Mouse (Mus musculus) embryo, embryonic 10 days (tissue): ENCODE results near the gene Gsg1.

ENCODE experiments used
- DNase-seq: peaks from one replicate; pipeline ENCODE4 v3.0.0-alpha.2; 2015; ENCODE audit warnings: low spot score

The Gsg1 gene

DNA sequence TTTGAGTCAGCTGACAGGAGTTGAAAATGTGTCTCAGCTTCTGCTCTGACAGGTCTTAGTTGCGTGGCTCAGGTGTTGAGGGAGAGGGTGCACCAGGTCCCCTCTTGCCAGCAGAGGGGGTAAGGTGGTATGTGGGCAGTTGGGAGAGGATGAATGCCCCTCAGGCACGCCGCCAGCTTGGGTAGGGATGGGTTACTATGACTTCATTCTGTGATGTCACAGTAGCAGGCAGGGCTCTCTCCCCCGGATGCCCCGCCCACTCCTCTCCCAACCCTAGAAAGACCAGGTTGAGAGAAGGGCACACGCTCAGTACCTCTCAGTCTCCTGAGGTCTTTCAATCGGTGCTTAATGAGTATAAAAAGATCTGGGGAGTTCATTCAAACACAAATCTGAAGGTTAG, at the start of gene Gsg1:
Gsg1 (minus strand) TSS at position 199 of the 400 bp plus-strand sequence.
- no peak for DNase-seq

DNA sequence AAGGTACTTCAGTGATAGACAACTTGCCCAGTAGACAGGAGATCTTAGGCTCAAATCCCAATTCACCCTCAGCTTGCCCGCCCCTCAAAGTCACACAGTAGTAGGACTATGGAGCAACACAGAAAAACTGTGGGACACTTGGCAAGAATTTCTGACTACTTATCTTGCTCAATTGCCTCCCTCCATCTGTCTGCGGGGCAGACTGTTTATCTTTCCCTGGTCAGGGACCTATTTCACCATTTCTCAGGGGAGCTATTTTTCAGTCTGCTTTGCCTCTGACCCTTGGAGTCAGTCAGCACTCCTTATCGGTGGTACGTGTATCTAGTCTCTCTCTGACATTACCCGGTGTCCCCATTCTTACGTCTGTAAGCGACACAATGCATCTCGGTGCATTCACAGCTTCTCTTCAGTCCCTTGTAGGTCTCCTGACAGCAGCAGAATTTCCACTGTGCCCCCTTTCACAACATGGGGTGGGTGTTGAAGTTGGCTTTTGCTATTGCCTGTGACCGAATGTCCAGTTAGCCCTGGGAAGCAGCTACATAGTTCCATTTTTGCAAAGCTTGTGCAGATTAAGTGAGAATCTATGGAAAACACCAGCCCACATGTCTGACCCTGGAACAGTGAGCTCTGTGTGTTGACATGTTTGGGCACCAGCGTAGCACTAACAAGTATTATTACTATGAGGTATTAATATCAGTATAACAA, 48.4 kb upstream of the Gsg1 start:
- no peak for DNase-seq

DNA sequence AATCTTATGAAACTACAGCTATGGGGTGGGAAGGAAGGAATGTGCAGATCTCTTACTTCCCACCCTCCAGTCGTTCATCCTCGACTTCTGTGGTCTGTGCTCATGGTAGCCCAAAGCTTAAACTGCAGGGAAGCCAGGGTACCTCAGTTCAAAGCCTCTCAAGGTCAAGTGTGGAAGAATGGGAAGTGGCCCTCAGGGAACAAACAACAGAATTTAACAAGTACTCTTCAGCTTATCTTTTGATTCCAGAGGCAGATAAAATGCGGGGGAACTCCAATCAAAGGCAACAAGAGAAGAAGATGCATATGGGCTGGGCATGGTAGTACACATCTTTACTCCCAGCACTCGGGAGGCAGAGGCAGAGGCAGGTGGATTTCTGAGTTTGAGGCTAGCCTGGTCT, 46.3 kb upstream of the Gsg1 start:
- no peak for DNase-seq

DNA sequence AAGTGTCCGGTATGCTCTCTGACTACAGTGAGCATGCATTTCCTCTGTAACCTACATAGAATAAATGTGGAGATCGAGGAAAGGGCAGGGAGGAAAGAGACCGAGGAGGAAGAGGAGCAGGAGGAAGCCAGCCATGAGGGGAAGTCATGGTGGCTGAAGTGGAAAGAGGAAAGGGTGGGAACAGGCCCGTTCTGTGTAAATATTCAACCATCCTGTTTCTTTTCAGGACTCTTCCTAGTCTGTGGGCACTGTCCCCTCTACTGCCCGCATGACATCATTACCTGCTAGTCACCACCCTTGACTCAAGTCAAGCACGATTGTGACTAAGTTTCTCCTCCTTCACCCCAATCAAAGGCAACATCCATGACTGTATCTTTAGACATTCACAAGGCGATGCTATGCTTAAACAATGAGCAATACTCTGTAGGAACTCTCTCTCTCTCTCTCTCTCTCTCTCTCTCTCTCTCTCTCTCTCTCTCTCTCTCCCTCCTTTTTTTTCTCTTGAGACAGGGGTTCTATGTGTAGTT, 44.9 kb upstream of the Gsg1 start:
- no peak for DNase-seq

DNA sequence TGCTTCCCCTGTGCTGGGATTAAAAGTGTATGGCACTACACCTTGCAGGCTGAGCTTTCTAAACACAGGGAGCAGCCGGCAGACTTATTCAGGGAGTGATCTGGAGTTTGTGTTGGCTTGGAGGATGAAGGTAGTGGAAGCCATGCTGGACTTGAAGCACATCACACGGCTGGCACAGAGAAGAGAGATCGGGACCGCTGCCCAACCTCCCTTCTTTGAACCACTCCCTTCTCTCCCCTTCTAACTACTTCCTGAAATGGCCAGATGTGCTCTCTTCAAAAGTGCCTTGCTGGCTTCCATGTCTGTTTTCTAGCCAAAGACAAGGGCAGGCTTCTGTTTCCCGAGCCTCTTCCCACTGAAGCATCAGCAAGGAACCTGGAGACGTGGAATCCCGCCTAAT, 43.4 kb upstream of the Gsg1 start:
- no peak for DNase-seq

DNA sequence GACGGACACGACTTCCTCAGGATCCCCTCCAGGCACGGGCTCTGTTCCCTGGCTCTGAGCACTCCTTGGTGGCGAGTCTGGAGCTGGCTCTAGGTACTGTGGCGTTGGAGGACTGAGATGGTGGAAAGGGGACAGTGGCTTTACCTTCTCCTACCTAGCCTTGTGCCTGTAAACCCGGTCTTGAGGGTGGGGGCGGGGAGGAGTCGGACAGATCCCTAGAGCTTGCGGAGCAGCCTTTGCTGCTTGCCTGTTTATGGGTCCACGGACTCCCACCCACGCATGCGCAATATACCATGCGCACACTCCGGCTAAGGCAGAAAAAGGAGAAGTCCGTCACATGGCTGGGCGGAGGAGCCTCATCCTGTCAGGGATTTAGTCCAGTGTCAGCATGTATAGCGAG, 42.1 kb upstream of the Gsg1 start:
- DNase-seq = no peak

DNA sequence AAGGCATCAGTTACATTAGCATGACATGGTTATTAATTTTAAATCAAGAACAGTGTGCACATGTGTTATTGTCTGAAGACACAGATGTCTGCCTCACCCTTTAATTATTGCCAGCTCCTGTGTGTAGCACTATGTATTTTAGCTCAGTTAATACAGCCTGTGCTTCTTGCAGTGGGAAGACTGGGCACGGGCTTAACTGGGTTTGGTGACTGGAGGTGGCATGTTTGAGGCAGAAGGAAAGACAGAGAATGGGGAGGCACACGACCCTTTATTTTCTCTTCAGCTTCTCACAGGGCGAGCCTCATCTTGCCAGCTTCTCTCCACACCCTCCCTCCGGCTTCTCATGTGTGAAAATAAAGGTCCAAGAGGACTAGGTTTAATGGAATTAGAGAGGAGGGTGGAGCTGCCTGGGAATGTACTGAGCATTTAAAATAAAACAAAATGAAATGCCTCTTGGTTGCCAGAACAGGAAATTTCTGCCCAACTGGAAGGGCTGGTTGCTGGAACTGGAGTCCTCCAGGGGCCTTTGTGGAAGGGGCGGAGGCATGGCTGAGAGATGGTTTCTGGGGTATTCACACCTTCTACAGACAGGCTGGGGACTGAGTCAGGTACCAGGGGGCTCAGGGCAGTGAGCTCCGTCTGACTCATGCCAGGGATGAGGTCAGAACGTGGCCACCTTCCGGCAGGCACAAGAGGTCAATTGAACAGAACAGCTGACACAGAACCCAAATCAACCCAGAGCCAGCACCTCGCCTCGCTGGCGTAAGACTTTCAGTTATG, 41.1 kb upstream of the Gsg1 start:
- DNase-seq = no peak

DNA sequence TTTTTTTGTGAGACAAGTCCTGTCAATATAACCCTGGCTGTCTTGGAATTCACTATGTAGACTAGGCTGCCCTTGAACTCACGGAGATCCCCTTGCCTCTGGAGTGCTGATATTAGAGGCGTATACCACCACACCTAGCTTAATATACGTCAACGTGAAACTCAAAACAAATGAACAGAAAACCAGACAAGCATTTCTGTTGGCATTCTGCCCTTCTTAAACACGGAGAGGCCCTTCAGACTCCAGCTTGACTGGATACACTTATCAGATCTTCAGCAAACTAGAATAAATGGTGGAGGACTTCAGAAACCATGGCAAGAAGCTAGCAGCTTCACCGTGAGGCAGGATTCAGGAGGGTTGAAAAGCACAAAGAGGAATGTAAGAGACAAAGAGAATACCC, 40.0 kb upstream of the Gsg1 start:
- DNase-seq = no peak

DNA sequence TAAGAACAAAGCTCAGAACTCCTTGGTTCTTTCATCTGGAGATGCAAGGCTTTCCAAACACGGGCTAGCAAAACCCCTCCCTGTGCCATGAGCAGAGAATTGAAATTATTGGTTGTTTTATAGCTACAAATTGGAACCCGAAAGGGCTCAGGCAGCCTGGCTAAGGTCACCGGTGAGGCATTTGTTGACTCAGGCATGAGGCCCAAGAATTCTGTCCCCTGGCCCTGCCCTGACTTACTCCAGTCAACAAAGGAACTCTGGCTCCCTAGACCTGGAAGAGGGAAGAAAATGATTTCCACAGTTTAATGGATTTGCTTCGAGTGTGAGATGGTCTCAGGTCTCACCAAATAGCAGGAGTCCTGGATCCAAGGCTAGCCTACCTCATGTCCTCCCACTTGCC, 38.2 kb upstream of the Gsg1 start:
- DNase-seq = no peak

DNA sequence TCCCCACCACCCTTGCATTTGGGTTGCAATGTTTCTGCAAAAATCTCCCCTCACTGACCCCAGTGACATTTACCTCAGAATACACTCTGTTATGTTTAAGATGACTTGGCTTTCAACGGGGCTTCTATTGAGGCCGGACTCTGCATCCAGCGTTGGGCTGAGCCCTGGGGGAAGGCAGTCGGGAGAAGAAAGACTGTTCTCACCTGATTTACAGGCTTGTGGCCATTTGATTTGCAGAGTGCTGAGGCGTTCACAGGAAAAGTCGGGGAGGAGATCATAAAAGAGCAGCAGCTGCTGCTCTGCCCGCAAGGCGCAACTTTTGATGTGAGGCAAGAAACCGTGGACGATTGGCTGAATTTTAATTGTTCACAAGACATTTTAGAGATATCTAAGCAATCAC, 25.7 kb upstream of the Gsg1 start:
- DNase-seq = peak; percentile 52

DNA sequence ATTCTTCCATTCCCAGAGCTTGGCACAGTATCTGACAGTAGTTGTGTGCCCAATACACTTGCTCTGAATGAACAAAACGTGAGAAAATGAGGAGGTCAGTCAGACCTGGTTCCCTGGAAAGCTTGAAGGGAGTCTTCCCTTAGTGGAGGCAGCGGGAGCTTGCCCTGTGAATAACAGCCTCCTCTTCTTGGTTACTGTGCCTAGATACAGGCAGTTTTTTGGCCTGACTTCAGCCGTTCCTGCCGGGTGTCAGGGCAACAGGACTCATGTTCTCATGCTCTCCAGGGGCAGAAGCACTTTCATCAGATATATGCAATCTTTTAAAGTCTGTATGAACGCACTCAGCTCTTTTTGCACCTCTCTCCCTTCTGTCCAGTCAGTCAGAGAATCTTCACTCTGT, 25.1 kb upstream of the Gsg1 start:
- DNase-seq = no peak

DNA sequence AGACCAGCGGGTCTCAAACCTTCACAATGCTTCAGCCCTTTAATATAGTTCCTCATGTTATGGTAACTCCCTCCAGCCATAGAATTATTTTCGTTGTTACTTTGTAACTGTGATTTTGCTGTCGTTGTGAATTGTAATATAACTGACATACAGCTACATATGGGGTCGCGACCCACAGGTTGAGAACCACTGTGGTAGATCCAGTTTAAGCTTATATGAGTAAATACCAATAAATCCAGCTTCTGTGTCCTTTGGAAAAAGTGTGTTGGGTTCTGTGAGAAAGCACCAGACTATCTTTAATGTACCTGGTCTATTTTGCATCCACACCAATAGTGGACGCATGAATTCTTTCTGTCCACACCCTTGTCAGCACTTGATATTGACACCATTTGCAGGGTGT, 24.2 kb upstream of the Gsg1 start:
- DNase-seq = no peak

DNA sequence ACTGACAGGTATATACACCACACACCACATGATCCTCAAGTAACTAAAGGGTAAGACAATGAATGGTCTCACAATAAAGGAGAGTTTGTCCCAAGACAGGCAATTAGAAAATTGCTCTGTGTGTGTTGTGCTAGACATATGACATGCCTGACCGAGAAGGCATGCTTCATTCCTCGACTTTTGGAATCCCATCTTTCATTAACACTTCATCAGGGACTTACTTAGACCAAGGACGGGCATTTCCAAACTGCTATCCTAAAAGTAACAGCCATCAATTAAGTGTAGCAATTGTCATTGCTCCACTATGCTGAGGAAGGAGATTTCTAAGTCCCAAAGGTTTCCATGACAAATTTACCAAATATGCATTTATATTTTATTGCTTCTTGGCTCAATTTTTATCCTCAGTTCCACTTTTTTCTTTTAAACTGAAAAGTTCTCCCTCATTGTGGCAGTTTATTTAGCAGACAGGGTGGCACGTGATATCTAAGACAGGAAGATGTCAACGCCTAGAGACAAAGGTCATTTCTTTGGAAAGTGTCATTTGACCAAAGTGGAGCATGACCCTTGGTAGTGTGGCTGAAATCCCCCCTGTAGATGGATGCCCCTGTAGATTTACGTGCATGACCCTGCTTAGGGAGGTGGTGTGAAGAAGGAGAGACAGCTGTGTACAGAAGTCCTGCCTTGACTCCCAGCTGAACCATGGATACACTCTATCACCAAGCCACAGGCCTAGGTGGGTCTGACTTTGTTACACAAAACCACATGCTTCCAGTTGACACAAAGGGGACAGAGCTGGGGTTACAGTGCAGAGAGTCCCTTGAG, 22.5 kb upstream of the Gsg1 start:
- peak; percentile 18 for DNase-seq

DNA sequence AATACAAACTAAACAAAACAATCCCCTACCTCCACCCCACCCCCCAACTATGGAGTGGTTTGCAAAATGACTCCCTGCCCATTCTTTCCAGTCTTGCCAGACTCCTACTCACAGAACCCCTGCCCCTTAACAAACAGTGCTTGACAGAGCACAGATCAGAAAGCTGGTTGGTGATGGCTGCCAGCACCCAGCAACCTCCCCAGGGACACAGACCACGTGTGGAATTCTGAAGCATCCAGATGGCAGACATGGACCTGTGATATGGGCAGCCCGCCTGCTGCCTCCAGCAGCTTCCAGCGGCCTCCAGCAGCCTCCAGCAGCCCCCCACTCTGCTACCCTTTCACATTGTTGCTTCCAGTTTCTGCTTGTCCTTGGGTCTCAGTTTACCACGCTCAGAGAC, 21.1 kb upstream of the Gsg1 start:
- no peak for DNase-seq

DNA sequence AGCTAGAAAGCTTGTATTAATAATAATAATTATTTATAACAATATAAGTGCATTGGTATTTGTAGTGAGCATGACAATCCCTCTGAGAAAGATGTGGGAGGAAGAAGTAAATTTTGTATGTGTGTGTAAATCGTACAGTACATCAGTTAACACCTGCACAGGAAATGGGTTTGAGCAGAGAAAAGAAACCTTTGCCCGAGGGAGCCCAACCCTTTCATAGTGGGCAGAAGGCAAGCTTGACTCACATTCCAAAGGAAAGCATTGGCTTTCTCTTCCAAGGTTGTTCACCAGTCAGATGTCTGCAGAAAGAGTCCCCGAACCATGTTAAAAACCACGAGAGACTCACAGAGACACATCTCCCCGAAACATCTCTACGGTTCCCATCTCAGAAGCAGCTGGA, 18.9 kb upstream of the Gsg1 start:
- no peak for DNase-seq

DNA sequence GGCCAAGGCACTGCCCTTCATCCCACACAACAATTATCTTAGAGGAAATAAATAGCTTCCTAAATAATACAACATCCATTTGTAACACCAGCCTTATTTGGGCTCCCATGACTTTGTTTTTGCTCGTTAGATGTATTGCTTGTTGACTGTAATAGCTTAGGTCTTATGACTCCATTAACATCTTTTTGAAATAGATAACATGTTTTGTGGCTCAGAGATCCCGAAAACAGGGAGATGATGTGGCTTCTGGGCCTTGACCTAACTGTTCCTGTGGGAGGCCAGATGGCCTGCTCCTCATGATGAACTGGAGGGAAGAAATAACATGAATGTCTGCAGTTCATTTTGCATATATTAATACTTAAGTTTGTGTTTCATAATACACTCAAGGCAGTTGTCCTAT, 17.6 kb upstream of the Gsg1 start:
- DNase-seq = no peak

DNA sequence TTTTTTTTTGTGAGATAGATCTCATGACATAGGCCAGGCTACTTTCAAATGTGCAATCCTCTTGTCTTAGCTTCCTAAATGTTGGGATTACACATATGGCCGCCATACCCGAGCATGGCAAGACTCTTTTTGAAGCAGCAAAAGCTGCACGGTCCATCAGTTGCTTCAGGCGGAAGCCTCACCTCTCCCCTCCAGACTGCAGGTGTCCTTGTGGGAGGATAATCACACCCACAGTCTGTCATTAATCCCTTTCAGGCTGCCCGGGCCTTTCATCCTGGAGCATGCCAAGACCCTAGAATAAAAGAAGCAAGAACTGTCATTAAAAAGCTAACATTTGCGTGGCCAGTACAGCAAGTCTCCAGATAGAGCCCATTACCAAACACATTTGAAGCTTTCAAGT, 15.5 kb upstream of the Gsg1 start:
- no peak for DNase-seq

DNA sequence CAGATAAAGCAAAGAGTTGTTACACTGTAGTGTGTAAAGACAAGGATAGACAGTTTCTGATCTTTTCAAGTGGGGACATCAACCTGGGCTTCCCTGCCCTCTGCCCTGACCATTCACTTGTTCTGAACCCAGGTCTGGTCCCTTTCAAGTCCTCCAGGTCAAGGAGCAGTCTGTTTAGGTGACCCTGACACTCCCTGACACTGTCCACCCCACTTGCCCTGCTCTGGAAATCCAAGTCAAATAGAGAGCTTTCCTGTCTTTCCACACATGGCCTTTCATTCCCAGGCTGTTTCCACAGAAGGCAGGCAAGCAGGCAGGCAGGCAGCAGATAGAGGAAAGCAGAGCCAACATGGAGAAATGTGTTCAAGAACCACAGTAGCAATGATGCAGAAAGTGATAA, 14.2 kb upstream of the Gsg1 start:
- no peak for DNase-seq

DNA sequence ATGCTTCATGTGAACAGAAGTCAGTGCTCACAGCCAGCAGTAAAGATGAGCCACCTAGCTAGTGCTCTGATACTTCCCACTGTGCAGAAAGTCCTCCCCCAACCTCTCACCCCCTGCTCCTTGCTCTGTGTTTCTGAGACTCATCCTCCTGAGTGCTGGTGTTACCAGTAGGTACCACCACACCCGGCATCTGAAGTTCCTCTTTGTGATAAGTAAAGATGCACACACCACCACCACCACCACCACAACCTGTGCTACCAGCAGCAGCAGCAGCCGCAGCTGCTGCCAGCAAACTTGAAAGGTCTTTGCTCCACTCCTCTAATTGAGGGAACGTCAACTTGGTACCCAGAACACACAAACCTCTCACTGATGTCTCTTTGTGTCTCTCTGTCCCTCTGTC, 13.1 kb upstream of the Gsg1 start:
- DNase-seq = no peak

DNA sequence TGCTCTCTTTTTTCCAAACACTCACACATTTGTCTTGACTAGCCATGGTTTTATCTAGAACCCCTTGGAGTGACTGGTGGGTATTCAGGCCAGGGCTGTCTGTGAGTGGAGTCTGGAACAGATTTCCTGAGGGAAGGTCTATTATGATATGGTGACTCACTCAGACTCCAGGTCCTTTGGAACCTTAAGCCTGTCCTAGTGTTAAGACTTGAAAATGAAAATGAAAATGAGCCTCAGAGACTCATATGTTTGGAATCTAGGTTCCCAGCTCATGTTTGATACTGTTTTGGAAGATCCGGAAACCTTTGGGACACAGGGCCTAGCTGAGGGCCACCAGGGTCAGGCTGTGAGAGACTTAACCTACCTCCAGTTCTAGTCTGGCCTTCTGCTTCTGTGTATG, 11.9 kb upstream of the Gsg1 start:
- no peak for DNase-seq

DNA sequence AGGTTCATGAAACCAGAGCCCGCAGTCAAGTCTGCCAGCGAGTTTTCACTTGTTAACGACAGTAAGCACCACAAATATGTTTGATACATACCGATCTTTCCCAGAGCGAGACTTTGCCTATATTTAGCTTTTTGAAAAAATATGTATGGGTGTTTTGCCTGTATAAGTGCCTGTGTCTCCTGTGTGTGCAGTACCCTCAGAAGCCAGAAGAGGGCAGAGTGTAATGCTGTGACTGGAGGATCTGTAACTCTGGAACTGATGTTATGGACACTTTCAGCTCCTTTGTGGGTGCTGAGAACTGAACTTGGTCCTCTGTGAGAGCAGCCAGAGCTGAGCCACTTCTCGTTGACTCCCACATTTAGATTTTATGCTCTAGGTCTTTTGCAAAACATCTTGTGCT, 10.0 kb upstream of the Gsg1 start:
- DNase-seq = no peak

DNA sequence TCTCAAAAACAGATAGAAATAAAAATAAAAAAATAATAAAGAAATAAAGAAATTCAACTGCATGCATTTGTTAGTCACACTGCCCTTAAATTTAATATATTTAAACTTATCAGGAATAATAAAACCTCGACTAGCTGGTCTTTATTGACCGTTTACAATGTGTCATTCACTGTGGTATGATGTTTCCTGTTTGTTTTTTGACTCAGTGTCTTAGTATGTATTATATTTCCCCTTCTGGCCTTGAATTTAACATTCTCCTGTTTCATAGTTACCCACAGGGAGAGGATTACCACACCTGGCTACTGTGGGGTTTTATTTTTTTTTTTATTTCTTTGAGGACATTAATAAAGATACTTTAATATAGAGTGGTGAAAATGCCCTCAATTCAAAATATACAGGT, 8.4 kb upstream of the Gsg1 start:
- no peak for DNase-seq

DNA sequence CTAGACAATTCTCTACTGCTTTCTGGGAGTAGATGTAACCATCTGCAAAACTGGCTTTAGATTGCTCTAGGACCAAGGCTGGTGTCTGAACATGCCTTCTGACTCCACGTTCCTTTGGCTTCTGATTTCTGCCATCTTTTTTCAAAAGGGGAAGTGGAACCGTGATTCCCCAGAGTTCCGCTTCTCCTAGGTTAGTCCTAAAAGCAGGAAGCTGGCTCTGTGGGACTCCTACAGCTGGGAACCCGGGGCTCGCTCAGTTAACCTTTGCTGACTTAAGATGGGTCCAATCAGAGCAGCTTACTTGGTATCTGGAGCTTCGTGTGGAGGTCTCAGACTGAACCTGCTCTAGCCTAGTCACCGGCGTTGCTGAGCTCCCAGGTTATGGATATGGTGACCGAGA, 7.0 kb upstream of the Gsg1 start:
- no peak for DNase-seq
